Mouse (Mus musculus) cerebellum, adult (tissue): ENCODE data around the gene Zfp784.
A peak's percentile ranks its signal among the peaks of the same experiment; 100 is the strongest.
"Not testable (repeated sequence)": the region's sequence is repeated elsewhere in the genome, so short reads cannot be mapped to it uniquely, and the experiment has no call there.

Source experiments
- ATAC-seq: cut with Nextera tagmentation; 2 replicates; pipeline ENCODE4 v1.9.2; 2017; ENCODE audit warnings: mild to moderate bottlenecking, moderate library complexity, mixed read lengths; ENCODE audit not compliant: insufficient number of reproducible peaks, low FRiP score, low TSS enrichment

The Zfp784 gene

GRCm38 (mm10) chr7:5029946-5030345 is 8.3 kb downstream of the Zfp784 start:
- ATAC-seq: no peak

- ATAC-seq: no peak
Observed at GRCm38 (mm10) chr7:5029543-5029942, 8.7 kb downstream of the Zfp784 start.

DNA sequence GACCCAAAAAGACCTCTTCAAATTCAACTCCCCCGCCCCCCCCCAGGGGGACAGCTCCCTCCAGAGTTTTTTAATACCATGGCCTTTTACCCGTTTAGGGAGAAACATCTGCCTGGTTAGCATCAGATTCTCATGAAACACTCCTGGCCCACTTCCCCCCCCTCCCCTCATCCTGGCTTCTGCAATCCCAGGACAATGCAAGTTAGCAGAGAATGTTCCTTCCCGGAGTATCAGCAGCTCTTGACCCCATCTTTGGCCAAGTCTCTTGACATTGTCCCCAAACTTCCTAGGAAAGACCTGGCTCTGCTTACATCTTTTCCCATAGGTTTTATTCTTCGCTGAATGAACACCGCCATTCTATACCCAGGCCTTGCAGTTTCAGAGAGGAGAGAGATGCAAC is 17.0 kb downstream of the Zfp784 start:
- no peak for ATAC-seq

DNA sequence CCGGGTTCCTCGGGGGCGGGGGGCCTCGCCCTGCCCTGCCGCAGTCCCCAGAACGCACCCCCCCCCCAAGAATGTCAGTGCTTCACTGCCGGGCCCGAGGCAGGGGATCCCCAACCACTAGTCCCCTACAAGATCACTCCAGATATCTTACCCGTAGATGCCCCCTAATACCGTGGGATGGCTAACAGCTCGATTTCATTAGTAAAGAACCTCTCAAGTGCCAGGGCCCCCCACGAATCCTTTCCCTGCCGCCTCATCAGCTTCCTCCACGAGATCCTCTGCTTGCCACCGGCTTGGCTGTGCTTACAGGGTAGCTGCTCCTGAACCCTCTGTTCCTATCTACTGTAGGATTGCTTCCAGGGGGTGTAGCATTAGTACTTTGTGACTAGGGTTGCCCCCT is 17.6 kb downstream of the Zfp784 start:
- 0 out of 2 replicates have a peak, but pooled peaks have one; percentile 4 for ATAC-seq

- ATAC-seq: peak; percentile 72
Observed at GRCm38 (mm10) chr7:5020000-5020681, 18.1 kb downstream of the Zfp784 start, which contains the start of the genes Zfp865 and Ccdc106. Gene Zfp865, plus strand, starts transcription at chr7:5020376. Gene Ccdc106, plus strand, starts transcription at chr7:5020553.

DNA sequence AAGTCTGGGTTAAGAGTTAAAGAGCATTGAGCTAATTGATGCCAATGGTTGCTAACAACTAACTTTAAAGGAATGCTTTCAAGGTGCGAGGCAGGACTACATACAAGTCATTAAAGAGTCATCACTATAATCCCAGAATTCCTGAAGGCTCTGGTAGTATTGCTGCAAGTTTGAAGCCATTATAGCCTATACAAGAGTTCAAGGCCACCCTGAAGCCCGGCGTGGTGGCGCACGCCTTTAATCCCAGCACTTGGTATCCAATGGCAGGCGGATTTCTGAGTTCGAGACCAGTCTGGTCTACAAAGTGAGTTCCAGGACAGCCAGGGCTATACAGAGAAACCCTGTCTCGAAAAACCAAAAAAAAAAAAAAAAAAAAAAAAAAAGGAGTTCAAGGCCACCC is 18.7 kb downstream of the Zfp784 start:
- not testable (repeated sequence) for ATAC-seq

DNA sequence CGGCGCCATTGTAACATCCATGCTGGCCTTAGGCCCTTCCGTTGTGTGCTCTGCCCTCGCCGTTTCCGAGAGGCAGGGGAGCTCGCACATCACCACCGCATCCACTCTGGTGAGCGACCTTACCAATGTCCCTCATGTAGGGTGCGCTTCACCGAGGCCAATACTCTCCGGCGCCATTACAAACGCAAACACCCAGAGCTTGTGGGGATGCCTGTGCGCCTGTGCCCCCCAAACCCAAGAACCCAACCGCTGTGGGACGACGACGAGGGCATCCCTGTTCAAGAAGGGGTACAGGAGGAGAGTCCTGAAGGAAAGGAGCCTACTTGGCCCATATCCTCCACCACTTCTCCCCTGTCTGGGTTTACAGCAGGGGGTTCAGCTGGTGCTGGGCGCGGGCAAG is 20.3 kb downstream of the Zfp784 start:
- no peak for ATAC-seq

GRCm38 (mm10) chr7:5017352-5017751 is 20.9 kb downstream of the Zfp784 start:
- no peak for ATAC-seq

GRCm38 (mm10) chr7:5016920-5017319 is 21.3 kb downstream of the Zfp784 start:
- ATAC-seq: no peak

DNA sequence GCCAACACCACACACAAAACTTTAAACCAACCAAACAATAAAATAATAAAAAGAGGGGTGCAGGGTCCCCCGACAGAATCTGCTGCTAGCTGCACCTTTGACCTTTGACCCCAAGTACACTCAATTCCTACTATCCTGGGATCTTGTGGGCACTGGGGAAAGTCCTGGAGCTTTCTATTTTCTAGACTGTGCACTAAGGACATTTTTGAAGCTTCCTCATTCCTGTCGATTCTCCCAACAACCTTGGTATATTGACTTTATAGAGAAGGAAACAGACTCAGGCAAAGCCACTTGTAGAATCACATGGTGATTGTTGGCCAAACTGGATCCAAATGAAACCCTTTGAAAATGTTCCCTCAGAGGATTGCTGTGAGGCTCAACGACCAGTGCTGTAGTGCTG is 22.2 kb downstream of the Zfp784 start:
- no peak for ATAC-seq

DNA sequence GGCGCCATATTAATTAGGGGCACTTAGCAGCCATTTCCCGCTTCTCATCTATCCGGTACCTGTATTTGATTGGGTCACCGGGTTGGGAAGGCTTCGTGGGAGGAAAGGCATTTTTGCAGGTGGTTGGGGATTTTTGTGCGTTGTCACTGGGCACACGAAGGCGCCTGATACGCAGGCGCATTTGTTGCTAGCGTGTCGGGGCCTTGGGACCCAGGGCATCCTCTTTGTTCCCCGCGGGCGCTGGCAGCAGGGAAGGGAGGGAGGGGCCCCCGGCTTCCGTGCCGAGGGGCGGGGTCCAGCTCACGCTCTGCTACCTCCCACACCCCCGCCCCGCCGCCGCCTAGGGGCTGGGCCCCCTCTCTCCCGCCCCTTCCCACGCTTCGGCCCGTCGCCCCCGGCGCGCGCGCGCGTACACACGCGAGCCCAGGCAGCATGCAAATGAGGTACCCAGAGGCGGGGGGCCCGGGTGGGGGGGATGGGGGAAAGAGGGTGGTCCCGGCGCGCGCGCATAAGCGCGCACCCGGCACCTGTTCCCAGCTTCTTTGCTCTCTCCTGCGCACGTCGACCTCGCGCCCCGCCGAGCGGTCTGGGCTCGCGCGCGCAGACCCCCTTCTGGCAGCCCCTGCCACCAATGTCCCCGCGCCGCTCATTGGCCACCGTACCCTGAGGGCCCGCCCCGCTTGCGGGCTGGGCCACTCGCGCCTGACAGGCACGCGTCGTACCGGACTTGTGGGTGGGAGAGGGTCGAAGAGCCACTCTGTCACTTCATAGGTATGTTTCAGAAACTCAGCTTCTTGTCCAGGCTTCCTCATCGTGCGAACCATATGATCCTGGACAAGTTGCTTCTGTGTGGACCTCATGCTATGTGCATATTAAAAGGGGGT is 22.9 kb downstream of the Zfp784 start, which contains the start of gene Gm44973:
Gene Gm44973 (plus strand): TSS at position 379 of the 884 bp plus-strand sequence.
- peak; percentile 81 for ATAC-seq

GRCm38 (mm10) chr7:5014251-5015117 is 23.8 kb downstream of the Zfp784 start, which contains the start of the genes Zfp524 and Fiz1:
Gene Zfp524, plus strand, starts transcription at chr7:5014415.
Gene Fiz1, minus strand, starts transcription at chr7:5014697.
- ATAC-seq: peak; percentile 36; the same call in 1 of the 2 replicates

GRCm38 (mm10) chr7:5012681-5013513 is 25.3 kb downstream of the Zfp784 start:
- no peak for ATAC-seq

- ATAC-seq: no peak
Observed at GRCm38 (mm10) chr7:5008229-5008628, 30.0 kb downstream of the Zfp784 start.

GRCm38 (mm10) chr7:5002876-5003275 is 35.4 kb downstream of the Zfp784 start:
- ATAC-seq: not testable (repeated sequence)

DNA sequence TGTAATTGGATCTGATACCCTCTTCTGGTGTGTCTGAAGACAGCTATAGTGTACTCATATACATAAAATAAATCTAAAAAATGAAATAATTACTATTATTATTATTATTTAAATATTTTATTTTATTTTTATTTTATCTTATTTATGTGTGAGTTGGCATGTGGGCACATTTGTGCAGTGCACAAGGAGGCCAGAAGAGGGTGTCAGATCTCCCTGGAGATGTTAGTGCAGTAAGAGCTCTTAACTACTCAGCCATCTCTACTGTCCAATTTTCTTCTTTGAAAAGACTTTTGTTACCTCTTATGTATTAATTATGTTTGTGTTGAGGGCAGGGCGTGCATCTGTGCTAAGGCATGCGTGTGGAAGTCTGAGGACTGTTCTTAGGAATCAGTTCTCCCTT is 38.4 kb downstream of the Zfp784 start:
- ATAC-seq: no peak

DNA sequence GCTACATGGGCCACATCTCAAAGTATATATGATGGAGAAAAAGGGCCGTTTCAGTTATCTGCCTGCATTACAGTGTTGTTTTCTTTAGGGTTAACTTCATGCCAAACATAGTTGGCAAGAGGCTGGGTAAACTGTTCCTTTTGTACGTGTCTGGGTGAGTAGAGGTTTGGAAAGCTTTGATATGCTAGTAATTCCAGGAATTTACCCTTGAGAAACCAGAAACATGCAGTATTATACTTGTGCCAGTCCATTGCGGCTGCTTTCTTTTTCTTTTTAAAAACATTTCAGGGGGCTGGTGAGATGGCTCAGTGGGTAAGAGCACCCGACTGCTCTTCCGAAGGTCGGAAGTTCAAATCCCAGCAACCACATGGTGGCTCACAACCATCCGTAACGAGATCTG is 41.3 kb downstream of the Zfp784 start:
- no peak for ATAC-seq

DNA sequence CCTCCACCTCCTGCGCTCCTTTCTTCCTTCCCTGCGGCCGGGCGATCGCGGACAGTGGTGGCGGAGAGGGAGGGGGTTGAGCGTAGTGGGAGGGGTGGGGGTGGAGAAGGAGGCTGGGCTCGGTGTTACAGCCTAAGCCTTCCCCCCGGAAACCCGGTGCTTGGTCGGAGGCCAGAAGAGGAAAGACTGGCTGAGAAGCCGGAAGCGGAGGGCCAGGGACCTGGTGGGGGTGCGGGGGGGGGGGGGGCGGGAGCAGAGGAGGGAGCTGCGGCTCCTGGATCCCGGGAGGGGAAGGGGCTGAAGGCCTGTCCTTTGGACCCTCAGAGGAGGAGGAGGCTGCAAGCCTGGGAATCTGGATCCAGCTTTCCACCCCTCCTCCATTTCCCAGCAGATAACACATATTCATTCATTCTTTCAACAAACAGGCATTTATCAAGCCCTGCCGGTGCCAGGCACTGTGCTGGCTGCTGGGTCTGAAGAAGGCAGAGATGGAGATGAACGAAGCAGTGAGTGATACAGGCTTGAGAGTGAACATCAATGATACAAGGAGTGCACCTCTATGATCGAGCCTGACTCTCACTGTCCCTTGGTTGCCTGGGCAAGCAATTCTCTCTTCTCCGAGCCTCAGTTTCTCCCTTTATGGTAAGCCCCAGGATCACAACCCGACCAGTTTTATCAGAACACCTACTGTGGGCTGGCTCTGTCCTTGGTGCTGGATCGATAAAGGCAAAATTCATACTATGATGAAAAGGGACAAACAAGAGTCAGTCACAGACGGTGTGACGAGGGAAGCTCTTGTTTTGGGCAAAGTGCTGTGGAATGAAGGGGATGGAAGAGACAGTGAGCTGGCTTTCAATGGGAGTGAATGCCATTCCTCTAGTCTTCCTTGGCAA is 42.0 kb downstream of the Zfp784 start, which contains the start of gene Zfp579:
Gene Zfp579 (minus strand): TSS at position 156 of the 893 bp plus-strand sequence.
- ATAC-seq: peak; percentile 50
